Mouse (Mus musculus) embryonic stem cell, embryonic (primary cell): ENCODE measurements at regions not wholly inside any gene's neighbourhood (a gene's known extent, or its start where the extent isn't known, plus 50 kb on each side); places are given as distances from the start of the nearest gene placed in this dataset.

Experiments used
- CTCF ChIA-PET, 4 experiments: fragments of 300-600 bp in 2 of 4; fragments of 350-600 bp in 2 of 4; sonication (Branson Sonifier 250); formaldehyde crosslinking; loops; one replicate each; lab custom pipeline; 2022; ENCODE audit warnings: inconsistent platforms in 2 of 4; lab: Charles Lee
- POLR2A ChIA-PET, 4 experiments: fragments of 300-600 bp in 2 of 4; fragments of 350-600 bp in 2 of 4; sonication (Branson Sonifier 250); formaldehyde crosslinking; loops; one replicate each; lab custom pipeline; 2022; ENCODE audit warnings: antibody characterized with exemption in 4 of 4, inconsistent platforms in 1 of 4; lab: Charles Lee

GRCm38 (mm10) chr8:127662776-127663499 lies 599.2 kb downstream of the Pard3 start:
- POLR2A ChIA-PET, result no interaction called here
- CTCF ChIA-PET, result no interaction called here

GRCm38 (mm10) chr8:127666606-127667005 lies 602.9 kb downstream of the Pard3 start:
- CTCF ChIA-PET, result no interaction called here

GRCm38 (mm10) chr8:127668991-127669390 lies 605.3 kb downstream of the Pard3 start:
- POLR2A ChIA-PET, result interaction anchor here in 1 of 4 experiments (0.7 kb wide), 1 partner anchor 228 kb away, joined by 3 read pairs; no protein-coding TSS in a partner anchor
- CTCF ChIA-PET, result interaction anchor here in 2 of 4 experiments (0.7 to 0.8 kb wide), 3 partner anchors 27 to 243 kb away, joined by 3 to 4 read pairs (median 4); no protein-coding TSS in a partner anchor

More at GRCm38 (mm10) chr8:127666606-127667005, 602.9 kb downstream of the Pard3 start:
- POLR2A ChIA-PET, result interaction anchor here in 1 of 4 experiments (0.7 kb wide), 1 partner anchor 55 kb away, joined by 4 read pairs; no protein-coding TSS in a partner anchor

GRCm38 (mm10) chr8:127674063-127674462 lies 610.4 kb downstream of the Pard3 start:
- POLR2A ChIA-PET, result no interaction called here
- CTCF ChIA-PET, result no interaction called here

- POLR2A ChIA-PET, result interaction anchor here in 1 of 4 experiments (0.7 kb wide), 1 partner anchor 9 kb away, joined by 3 read pairs; no protein-coding TSS in a partner anchor
- CTCF ChIA-PET, result no interaction called here
These were observed 611.7 kb downstream of the Pard3 start for GRCm38 (mm10) chr8:127675377-127675776.

GRCm38 (mm10) chr8:127680205-127680604 lies 616.5 kb downstream of the Pard3 start:
- POLR2A ChIA-PET, result interaction anchor here in 1 of 4 experiments (0.7 kb wide), 1 partner anchor 500 kb away, joined by 3 read pairs; no protein-coding TSS in a partner anchor
- CTCF ChIA-PET, result no interaction called here

GRCm38 (mm10) chr8:127684213-127684612 lies 620.5 kb downstream of the Pard3 start:
- CTCF ChIA-PET, result no interaction called here
- POLR2A ChIA-PET, result no interaction called here

GRCm38 (mm10) chr8:127690792-127691191 lies 627.1 kb downstream of the Pard3 start:
- CTCF ChIA-PET, result no interaction called here
- POLR2A ChIA-PET, result interaction anchor here in 1 of 4 experiments (0.6 kb wide), 1 partner anchor 281 kb away, joined by 4 read pairs; no protein-coding TSS in a partner anchor

- CTCF ChIA-PET, result no interaction called here
- POLR2A ChIA-PET, result no interaction called here
These were observed 634.7 kb downstream of the Pard3 start for GRCm38 (mm10) chr8:127698404-127698803.

- ChIA-PET CTCF (no interaction called here), POLR2A (no interaction called here)
These were observed 640.7 kb downstream of the Pard3 start for GRCm38 (mm10) chr8:127704406-127704805.

GRCm38 (mm10) chr8:127706051-127706835 lies 642.5 kb downstream of the Pard3 start:
- ChIA-PET POLR2A (no interaction called here), CTCF (interaction anchor here in 1 of 4 experiments (0.6 kb wide), 1 partner anchor 709 kb away, joined by 5 read pairs; no protein-coding TSS in a partner anchor)

GRCm38 (mm10) chr8:127709439-127709838 lies 645.7 kb downstream of the Pard3 start:
- ChIA-PET CTCF (no interaction called here), POLR2A (no interaction called here)

GRCm38 (mm10) chr8:127715097-127715496 lies 643.3 kb upstream of the Nrp1 start:
- CTCF ChIA-PET, result no interaction called here
- POLR2A ChIA-PET, result no interaction called here

- POLR2A ChIA-PET, result no interaction called here
- CTCF ChIA-PET, result no interaction called here
These were observed 640.4 kb upstream of the Nrp1 start for GRCm38 (mm10) chr8:127717969-127718368.

GRCm38 (mm10) chr8:127719881-127720280 lies 638.5 kb upstream of the Nrp1 start:
- ChIA-PET POLR2A (interaction anchor here in 1 of 4 experiments (0.6 to 0.8 kb wide), 2 partner anchors 85 to 297 kb away, joined by 3 to 4 read pairs; no protein-coding TSS in a partner anchor), CTCF (no interaction called here)

- ChIA-PET POLR2A (interaction anchor here in 1 of 4 experiments (0.6 to 0.8 kb wide), 2 partner anchors 54 to 84 kb away, joined by 3 to 4 read pairs; no protein-coding TSS in a partner anchor), CTCF (interaction anchor here in 1 of 4 experiments (0.6 to 0.7 kb wide), 2 partner anchors 136 to 560 kb away, joined by 3 to 4 read pairs; no protein-coding TSS in a partner anchor)
These were observed 637.7 kb upstream of the Nrp1 start for GRCm38 (mm10) chr8:127720593-127721290.

- CTCF ChIA-PET, result no interaction called here
- POLR2A ChIA-PET, result no interaction called here
These were observed 636.8 kb upstream of the Nrp1 start for GRCm38 (mm10) chr8:127721624-127722023.

- CTCF ChIA-PET, result no interaction called here
- POLR2A ChIA-PET, result interaction anchor here in 1 of 4 experiments (0.6 to 1.1 kb wide), 2 partner anchors 46 to 611 kb away, joined by 3 to 4 read pairs; no protein-coding TSS in a partner anchor
These were observed 624.3 kb upstream of the Nrp1 start for GRCm38 (mm10) chr8:127734059-127734458.

- POLR2A ChIA-PET, result no interaction called here
- CTCF ChIA-PET, result no interaction called here
These were observed 616.2 kb upstream of the Nrp1 start for GRCm38 (mm10) chr8:127742236-127742635.
